Mouse (Mus musculus): ENCODE results near the gene Myl6.

Gene Myl6

GRCm38 (mm10) chr10:128493695-128494666 lies at the start of gene Myl6:
Gene Myl6 (minus strand): TSS chr10:128494145.
- DNase-seq (ENCODE audit: low spot score in 2 of 2): peak; percentile 97 to 99

GRCm38 (mm10) chr10:128543100-128543499 lies 49.2 kb upstream of the Myl6 start:
- DNase-seq (ENCODE audit: low spot score in 2 of 2): no peak

- DNase-seq (ENCODE audit: low spot score in 2 of 2): no peak
Measured at GRCm38 (mm10) chr10:128538340-128538870, 44.5 kb upstream of the Myl6 start.

GRCm38 (mm10) chr10:128536266-128536940 lies 42.5 kb upstream of the Myl6 start:
- peak; percentile 80 to 81 for DNase-seq (ENCODE audit: low spot score in 2 of 2)

DNA sequence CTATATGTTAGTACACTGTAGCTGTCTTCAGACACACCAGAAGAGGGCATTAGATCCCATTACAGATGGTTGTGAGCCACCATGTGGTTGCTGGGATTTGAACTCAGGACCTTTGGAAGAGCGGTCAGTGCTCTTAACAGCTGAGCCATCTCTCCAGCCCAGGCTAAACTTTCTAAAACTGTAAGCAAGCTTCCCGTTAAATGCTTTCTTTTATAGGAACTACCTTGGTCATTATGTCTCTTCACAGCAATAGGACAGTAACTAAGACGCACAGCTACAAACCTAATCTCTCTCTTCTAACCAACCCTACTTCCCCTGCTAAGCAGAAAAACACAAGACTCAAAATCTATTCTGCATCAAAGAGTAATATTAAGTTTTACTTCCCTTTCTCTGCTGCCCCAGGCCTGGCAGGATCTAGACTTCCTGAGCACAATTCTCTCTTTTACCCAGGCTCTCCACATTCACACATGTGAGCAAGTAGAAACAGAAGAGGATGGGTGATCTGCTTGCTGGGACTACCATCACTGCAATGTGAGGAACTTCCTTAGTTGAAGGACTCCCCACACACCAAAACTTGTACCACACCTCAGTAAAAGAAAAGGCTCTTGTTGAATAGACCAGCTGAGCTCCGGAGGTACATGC lies 41.8 kb upstream of the Myl6 start:
- no peak for DNase-seq (ENCODE audit: low spot score in 2 of 2)

DNA sequence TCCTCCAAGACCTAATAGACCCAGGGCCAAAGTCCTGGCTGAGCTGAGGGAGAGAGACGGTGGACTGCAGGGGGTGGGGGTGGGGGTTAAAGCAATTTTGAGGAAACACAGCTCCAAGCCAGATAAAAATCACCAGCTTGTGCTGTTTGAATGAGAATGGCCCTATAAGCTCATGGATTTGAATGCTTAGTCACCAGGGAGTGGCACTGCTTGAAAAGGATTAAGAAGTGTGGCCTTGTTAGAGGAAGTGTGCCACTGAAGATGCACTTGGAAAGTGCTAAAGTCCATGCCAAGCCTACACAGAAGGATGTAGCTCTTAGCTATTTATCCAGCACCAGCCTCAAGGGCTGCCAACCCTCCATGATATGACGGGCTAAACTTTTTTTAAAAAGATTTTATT lies 41.3 kb upstream of the Myl6 start:
- DNase-seq (ENCODE audit: low spot score in 2 of 2): no peak

GRCm38 (mm10) chr10:128526366-128527356 lies 32.7 kb upstream of the Myl6 start:
- DNase-seq (ENCODE audit: low spot score in 2 of 2): no peak

DNA sequence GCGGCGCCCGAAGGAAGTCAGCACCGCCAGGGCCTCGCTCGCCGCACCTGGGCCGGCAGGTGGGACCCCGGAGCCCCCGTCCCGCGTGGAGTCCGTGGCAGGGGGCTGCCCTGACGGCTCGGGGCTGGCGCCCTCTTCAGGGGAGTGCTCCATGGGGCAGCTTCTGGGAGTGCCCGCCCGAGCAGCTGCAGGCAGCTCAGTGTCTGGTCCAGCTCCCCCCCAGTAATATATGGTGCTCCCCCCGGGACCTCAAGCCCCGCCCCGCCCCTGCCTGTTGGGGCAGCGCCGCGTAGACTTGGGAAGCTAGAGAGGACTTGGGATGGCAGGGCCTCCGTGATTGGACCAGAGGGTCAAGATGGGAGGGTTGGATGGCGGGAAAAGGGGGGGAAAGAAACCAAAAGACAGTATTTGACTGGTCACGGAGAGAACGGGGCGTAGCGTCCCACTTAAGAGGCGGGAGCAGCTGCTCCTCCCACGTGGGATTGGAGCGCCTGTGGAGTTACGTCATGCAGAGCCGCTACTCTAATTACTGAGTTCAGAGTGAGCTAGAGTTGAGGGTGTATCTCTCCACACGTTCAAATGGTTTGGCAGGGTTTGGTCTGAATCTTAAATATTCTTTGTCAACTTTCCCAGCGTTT lies 31.8 kb upstream of the Myl6 start, which contains the start of gene Esyt1:
TSS of gene Esyt1 (minus strand) at position 201 of the 638 bp plus-strand sequence.
- DNase-seq (ENCODE audit: low spot score in 2 of 2): peak; percentile 83 to 88

GRCm38 (mm10) chr10:128524732-128525662 lies 31.1 kb upstream of the Myl6 start:
- DNase-seq (ENCODE audit: low spot score in 2 of 2): peak in 1 of 2 experiments; percentile 25

DNA sequence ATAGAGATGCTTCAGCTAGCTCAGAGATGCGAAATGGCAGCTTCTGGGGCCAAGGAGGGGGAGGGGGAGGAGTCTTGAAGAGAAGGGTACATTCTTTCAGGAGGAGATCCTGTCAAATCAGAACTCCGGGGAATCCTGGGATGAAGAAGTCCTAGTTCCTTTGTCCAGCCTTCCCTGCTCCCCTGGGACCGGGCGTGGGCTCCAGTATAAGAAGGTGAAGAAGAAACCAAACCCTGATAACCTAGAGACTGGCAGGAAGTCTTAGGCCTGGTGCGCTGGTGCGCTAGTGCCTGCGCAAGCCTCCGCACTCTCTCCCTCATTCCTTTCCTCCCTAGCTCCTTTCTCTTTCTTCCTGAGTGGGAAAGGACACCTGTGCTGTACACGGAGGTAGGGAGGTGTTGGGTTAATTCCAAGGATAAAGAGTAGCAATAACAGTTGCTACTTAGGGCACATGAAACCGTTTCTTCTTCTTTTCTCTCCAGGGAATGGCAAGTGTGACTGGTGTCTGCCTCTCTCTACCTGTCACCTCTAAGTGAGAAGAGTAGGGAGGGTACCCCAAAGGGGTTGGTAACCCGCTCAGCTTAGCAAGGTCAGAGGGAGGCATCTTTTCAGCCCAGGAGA lies 30.3 kb upstream of the Myl6 start:
- no peak for DNase-seq (ENCODE audit: low spot score in 2 of 2)

DNA sequence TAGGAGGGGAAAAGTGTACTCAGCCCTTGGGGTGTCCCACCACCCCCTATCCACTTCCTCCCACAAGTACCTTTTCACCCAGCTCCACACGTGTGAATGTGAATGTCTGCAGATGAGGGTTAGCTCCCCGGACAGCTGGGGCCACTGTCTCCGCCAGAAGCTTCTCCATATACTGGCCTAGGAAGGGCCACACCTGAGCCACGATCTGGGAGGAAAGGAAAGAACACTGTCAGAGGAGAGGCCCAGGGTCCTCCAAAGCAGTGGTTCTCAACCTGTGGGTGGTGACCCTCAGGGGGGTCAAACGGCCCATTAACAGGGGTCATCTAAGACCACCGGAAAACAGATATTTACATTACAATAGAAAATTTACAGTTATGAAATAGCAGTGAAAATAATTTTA lies 28.4 kb upstream of the Myl6 start:
- DNase-seq (ENCODE audit: low spot score in 2 of 2): no peak

DNA sequence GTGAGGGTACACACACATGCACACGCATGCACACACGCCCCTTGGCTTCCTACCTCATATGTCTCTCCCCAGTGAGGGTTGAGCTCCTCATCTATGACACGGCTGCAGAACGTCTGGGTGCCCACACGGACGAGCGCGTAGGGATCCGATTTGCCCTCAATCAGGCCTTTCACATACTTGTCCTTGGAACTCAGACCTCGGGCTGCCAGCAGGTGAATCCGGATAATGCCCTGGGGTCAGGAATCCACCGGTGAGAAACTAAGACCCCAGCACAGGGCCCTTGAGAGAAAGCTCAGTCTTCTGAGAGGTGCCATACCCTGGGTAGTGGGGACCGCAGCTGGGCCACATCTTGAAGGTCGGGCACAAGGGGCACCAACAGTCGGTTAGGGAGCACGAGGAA lies 26.6 kb upstream of the Myl6 start:
- no peak for DNase-seq (ENCODE audit: low spot score in 2 of 2)

DNA sequence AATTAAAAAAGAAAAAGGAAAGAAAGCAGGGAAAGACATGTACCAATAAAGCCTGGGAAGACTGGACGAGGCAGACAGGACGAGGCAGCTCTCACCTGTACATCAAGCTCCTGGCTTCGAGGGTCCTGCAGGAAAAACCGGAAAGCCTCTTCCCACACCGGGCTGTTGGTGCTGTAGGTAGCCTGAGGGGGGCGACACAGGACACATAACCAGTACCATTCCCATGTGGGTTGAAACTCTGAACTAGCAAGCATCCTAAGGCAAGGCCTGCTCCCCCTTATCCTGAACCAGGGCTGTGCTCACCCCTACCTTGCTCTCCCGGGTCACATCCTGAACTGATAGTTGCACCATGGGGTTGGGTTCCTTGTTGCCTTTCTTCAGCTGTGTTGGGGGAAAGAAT lies 24.9 kb upstream of the Myl6 start:
- DNase-seq (ENCODE audit: low spot score in 2 of 2): no peak

DNA sequence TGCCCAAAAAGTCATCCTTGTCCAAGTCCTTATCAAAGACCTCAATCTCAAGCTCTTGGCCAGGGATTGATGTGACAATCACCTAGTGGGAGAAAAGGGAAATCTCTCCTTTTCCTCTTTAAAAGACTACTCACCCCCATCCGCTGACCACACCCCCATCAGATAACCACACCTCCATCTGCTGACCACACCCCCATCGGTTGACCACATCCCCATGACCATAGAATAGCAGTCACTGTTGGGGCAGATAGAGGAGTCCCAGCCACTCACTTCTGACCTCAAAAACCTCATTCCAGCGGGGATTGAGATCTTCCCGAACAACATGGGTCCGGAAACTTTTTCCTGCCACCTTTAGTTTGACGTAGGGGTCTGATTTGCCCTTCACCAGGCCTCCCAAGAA lies 22.7 kb upstream of the Myl6 start:
- no peak for DNase-seq (ENCODE audit: low spot score in 2 of 2)

- DNase-seq (ENCODE audit: low spot score in 2 of 2): no peak
Measured at GRCm38 (mm10) chr10:128516029-128516428, 22.1 kb upstream of the Myl6 start.

GRCm38 (mm10) chr10:128515044-128515443 lies 21.1 kb upstream of the Myl6 start:
- DNase-seq (ENCODE audit: low spot score in 2 of 2): no peak

DNA sequence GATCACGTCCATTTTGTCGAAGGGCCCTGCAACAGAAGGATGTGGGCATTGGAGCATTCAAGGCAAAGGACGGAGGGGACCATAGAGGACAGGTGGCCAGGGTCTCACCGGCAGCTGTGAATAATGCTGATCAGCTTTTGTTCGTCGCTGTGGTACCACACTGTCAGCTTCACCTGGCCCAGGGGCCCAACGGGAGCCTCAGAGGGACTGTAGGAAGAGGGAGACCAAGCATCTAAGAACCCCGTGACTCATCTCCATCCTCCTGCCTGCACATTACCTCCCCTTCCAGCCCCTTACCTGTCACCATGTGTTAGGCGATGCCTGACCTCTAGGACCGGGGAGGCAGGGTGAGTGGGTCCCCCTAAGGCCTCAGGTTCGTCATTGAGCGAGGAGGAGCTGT lies 17.8 kb upstream of the Myl6 start:
- DNase-seq (ENCODE audit: low spot score in 2 of 2): no peak

GRCm38 (mm10) chr10:128511189-128511588 lies 17.2 kb upstream of the Myl6 start:
- no peak for DNase-seq (ENCODE audit: low spot score in 2 of 2)

DNA sequence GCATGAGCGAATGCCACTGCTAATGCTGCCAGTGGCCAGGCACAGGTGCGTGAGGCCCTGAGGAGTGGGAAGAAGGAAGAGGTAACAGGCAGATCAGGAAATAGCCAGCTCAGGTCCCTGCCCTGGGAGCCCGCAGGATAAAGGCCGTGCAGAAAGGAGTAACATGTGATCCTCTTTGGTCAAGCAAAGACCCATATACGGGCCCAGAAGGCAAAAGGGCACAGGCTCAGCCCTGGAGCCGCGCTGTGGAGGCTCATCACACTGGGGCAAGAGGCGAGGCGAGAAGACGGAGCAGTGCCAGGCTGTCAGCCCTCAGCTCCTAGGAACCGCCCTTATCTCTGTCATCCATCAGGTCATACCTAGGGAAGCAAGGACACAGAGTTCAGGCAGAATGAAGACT lies 16.4 kb upstream of the Myl6 start:
- no peak for DNase-seq (ENCODE audit: low spot score in 2 of 2)
